Mouse (Mus musculus) liver, postnatal 0 days (tissue): Measurements from ENCODE around the gene Spata31d1b.

Experiments used
- CTCF ChIP-seq: sonication (generic); IDR thresholded peaks from 2 replicates; pipeline ENCODE4 v1.5.1; 2016; ENCODE audit warnings: antibody characterized with exemption, low read depth
- EP300 ChIP-seq: IDR thresholded peaks from 2 replicates; pipeline ENCODE4 v1.6.1; 2016; ENCODE audit warnings: antibody characterized with exemption, low read depth, mild to moderate bottlenecking

DNA sequence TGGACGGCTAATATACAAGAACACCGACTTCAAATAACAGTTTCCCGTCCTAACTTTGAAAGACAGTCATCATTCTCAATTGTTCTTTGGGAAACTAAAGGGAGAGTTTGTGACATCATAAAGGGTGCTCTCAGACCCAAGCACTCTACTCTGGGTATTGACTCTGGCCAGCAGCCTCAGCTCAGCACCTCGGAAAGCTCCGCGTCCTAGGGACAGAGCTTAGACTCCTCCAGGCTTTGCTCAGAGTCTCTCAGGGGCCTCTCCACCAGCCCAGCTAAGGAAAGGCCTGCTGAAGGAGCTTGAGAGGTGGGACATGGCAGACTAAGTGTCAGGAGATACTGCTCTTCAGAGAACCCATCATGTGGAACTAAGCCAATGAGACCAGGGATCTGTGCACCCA is 34.1 kb downstream of the Spata31d1b start:
- no peak for TF ChIP-seq CTCF
- TF ChIP-seq EP300, result no peak
